Mouse (Mus musculus): ENCODE measurements around the gene Prss50.

- TF ChIP-seq CTCF (IDR thresholded peaks at IDR 0.05; ENCODE audit: control insufficient read depth, insufficient read depth, low read length) (no peak), POLR2A (IDR thresholded peaks at IDR 0.05; ENCODE audit: borderline replicate concordance, control insufficient read depth, low read depth, low read length) (no peak)
Observed at GRCm38 (mm10) chr9:110899451-110900008, 41.8 kb downstream of the Prss50 start.
